Mouse (Mus musculus): Measurements from ENCODE around the gene Polr2h.

Gene Polr2h

DNA sequence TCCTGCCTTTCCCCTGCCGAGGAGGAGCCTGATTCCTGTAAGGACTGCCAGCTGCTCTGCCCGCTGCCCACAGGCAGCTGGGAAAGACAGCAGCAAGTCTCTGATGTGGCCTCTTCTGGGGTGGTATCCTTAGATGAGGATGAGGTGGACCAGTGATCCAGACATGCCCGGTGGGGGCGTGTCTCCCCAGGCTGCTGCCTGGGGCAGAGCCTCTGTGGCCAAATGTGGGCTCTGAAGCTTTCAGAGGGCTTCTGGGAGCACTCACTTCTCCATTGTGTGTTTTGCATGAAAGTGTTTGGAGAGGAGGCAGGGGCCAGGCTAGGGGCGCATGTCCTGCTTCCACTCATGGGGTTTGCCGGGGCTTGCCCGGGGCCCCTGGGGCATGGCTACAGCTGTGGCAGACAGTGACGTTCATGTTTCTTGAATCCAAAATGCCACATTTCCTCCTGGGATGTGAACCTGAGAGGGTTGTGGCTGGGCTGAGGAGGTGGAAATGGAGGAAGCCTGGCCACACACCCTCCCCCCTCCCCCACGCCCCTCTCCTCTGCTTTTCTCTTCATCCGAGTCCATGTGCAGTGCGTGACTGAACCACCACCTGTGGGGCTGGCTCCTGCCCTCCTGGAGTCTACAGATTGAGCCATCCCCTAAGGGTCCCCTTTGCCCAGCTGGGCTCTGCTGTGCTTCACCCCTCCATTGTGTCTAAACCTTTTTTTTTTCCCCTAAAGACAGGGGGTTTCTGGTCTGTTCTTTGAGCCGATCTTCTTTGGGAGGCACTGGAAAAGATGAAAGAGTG lies 15.5 kb upstream of the Polr2h start:
- no peak for DNase-seq (ENCODE audit: low read depth in 2 of 2, low spot score in 2 of 2)

DNA sequence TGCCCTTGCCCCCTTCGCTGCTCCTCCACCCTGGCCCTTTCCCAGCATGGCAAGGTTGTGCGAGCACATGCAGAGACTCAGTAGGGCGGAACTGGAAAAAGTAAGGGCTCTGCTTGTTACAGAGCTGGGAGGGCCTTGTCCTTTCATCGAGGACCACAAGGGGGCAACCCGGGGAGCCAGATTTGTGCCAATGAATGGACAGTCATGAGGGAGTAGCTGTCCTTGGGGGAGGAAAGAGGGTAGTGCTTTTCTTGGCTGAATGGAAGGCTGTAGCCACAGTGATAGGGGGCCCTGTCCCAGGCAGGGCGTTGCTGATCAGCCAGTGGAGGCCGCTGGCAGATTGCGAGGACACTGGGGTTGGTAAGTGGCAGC lies 15.0 kb upstream of the Polr2h start:
- DNase-seq (ENCODE audit: low read depth in 2 of 2, low spot score in 2 of 2): no peak

DNA sequence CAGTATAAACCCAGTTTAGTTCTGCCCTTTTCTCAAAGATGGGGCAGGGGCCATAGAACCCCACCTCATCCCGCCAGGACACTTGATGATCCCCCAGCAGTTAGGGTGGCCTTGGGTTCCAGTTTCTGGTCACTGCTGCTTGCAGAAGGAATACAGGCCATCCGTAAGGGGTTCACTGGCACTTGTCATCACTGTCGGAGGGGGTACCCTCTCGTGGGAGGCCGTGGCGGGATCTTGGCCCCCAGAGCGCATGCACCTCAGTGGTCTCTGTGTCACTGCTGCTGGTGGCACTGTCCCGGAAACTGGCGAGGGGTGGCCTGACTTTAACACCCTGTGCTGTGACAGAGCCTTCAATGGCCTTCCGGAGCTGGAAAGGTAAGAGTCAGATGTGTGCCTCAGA lies 14.4 kb upstream of the Polr2h start:
- DNase-seq (ENCODE audit: low read depth in 2 of 2, low spot score in 2 of 2): no peak

DNA sequence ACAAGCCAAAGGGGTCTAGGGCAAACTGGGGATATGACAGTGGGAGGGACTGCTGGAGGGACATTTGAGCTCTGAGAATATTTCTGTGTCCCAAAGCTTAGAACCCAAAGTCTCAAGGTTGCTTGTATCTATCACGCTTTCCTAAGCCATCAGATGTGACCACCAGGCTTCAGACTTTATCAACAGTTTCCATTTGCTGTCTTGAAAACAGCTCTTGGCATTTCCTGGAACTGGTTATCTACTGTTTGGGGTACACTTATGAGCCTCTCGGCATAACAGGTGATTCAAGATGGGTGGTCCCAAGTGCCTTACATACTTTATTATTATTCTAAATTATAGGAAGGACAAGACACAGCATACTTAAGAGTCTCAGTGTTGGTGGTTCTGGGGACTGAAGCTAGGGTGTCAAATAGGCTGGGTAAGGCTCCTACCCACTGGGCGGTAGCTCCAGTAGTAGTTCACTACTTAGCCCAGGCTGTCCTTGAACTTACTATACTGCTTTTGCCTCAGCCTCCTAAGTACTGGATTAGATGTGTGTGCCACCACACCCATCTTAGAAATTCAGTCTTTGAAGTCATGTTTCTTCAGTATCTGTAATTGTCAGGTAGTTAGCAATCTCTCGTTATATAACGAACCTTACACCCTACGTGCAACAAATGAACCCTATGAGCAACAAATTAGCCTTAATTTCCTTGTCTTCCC lies 13.6 kb upstream of the Polr2h start:
- no peak for DNase-seq (ENCODE audit: low read depth in 2 of 2, low spot score in 2 of 2)

DNA sequence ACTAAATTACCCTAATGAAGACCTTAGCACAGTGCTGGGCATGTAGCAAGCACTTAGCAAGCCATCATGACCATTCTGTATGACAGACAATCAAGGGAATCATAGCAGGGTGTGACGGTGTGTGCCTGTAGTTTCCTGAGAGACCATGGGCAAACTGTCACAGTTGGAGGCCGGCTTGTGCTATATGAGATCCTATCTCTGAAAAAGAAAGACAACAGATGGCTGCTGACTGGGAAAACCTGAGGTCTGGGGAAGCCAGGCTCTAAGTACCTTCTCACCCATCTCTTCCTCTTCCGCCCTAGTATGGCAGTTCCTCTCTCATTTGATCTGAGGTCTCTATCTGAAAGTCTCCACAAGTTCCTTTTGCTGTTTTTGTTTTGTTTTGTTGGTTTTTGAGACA lies 11.7 kb upstream of the Polr2h start:
- no peak for DNase-seq (ENCODE audit: low read depth in 2 of 2, low spot score in 2 of 2)

DNA sequence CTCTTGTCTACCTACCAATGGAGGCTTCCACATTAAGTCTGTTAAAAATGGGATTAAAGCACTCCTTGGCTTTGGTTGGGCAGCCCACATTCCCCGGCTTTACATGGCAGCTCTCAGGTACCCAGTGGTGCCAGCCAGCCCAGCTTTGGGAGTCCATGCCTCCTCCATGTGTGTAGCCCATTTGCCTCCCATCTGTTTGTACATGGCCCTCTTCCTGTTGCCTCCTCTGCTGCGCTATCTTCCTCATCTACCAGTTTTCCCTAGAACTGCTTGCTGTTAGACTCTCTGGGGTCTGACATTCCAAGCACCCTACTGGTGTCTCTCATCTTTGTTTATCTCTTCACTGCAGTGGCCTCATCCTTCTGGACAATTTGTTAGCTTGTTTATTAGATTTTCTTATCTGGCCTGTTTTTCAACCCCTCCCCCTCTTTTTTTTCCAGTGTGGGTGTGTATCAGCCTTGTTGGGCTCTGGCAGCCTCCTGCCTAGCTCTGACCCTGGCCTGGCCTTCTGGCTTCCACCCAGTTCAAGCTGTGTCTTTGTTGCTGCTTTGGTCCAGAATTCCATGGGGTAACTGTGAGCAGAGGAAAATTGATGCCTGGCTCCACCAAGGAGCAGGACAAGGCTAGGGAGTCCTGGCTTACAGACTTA lies 10.9 kb upstream of the Polr2h start:
- DNase-seq (ENCODE audit: low read depth in 2 of 2, low spot score in 2 of 2): no peak

DNA sequence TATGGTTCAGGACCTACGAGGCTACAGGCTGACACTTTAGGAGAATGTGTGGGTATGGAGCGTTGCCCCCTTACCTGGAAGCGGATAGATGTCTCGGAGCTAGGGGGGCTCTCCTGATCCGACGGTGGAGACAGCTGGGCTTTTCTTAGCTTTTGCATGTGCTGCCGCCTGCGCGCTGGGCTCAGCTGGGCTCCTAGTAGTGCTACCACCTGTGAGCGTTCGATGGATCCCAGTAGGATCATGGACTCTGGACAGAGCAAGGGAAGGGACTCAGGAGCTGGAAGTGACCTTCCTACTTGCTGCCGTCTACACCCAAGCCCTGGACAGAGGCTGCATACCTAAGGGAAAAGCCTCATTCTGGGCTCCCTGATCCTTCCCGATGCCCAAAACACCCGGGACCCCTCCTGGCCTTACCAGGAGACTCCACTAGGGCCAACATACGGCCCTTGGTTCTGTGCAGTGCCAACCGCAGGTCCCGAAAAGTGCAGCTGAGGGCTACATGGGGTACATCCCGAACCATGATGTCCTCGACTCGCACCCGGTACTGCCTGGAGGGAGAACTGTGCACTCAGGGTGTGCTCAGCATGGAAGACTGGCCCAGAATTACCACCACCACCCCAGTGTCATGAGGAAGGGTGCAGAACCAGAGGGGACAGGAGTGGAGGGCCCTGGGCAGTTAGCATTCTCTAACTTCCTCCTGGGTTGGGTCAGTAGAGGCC lies 9.1 kb upstream of the Polr2h start:
- DNase-seq (ENCODE audit: low read depth in 2 of 2, low spot score in 2 of 2): no peak

DNA sequence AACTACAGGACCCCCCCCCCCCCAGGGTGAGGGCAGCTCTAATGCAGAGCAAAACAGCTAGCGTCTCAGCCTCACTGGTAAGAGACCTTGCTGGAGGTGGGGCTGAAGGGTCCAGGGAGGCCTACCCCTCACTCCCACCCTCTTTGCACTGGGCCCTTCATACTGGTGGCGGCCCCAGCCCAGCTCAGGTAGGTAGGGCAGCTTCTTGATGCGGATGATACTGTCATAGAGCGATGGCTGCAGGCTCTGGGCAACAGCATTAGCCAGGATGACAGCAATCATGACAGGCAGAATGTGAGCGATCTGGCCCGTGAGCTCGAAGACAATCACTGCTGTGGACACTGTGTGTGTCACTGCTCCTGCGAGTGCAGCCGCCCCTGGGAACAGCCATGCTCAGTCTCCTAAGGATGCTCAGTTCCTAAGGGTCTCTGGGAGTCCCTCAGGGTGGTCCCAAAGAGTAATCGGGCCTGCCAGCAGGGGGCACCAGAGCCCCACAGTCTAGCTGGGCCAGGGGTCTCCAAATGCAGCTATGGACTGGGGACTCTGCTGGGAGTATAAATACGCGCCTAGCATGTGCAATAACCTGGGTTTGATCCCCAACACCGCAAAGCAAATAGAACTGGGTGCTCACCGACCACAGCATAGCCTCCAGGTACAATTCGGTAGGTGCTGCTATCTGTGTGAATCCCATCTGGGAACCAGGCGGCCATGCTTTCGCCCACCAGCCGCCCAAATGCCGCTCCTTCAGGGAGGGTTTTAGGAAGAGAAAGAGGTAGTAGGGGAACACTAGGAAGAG lies 8.3 kb upstream of the Polr2h start:
- DNase-seq (ENCODE audit: low read depth in 2 of 2, low spot score in 2 of 2): peak in 1 of 2 experiments; percentile 47

DNA sequence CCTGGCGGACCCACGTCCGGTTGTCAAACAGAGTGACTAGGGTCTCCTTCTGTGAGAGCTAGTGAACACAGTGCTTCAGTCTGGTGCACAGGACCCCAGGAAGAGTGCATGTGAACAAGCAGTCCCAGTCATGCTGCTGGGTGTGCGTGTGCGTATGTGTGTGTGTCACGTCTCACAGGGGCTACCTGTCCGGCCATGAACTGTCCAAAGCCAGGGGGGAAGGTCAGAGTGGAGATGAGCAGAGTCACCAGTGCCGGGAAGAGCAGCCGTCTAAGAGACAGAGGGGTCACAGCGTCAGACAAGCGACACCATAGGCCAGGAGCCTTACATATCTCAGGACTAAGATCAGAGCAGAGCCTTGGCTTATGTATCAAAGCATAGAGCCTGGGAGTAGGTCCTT lies 7.1 kb upstream of the Polr2h start:
- no peak for DNase-seq (ENCODE audit: low read depth in 2 of 2, low spot score in 2 of 2)

DNA sequence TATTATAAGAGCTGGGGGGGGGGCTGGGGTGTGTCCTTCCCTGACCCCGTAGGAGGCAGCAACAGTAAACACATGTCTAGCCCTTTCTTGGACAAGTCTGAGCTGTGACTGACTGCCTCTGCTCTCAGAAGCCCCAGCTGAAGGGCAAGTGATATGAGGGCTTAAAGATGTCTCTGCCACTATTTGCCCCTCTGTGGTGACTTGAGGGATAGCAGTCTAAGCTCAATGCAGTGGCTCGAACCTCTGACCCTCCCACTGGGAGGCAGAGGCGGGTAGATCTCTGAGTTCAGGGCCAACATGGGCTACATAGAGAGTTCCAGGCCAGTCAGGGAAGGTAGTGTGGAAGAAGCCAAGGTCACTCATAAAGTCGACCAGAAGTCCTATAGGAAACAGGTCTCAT lies 6.7 kb upstream of the Polr2h start:
- no peak for DNase-seq (ENCODE audit: low read depth in 2 of 2, low spot score in 2 of 2)

DNA sequence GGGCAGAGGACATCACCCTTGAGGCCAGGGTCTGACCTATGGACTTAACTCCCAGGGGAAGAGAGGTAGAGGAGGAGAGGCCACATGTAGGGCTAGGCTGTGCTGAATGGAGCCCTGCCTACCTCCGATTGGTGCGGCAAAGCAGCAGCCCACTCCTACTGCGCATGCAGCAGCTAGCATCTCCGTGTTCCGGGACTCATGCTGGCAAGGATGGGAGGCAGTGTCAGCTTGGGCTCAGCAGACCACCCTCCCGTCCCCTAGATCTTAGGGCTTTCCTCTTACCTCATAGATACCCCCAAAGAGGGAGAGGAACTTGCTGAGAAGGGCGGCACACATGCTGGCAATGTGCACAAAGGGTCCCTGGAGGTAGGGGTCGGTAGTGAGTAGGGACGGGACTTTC lies 5.3 kb upstream of the Polr2h start:
- DNase-seq (ENCODE audit: low read depth in 2 of 2, low spot score in 2 of 2): no peak

DNA sequence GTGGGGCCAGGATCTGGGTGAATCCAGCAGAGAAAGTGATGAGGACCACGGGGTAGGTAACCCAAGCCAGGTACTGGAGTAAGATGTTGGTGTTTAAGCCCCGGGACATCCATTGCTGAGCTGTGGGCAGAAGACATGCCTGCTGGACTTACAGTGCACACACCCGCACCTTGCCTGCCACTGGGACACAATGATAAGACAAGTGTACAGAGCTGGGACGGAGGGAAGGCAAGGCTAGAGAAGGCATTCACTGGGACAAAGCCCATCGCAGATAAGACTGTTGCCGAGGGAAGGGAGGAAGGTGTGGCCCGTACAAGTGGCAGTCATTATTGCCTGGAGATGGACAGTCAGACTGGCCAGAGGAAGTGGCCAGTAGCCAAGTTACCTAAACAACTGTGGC lies 4.6 kb upstream of the Polr2h start:
- DNase-seq (ENCODE audit: low read depth in 2 of 2, low spot score in 2 of 2): no peak

DNA sequence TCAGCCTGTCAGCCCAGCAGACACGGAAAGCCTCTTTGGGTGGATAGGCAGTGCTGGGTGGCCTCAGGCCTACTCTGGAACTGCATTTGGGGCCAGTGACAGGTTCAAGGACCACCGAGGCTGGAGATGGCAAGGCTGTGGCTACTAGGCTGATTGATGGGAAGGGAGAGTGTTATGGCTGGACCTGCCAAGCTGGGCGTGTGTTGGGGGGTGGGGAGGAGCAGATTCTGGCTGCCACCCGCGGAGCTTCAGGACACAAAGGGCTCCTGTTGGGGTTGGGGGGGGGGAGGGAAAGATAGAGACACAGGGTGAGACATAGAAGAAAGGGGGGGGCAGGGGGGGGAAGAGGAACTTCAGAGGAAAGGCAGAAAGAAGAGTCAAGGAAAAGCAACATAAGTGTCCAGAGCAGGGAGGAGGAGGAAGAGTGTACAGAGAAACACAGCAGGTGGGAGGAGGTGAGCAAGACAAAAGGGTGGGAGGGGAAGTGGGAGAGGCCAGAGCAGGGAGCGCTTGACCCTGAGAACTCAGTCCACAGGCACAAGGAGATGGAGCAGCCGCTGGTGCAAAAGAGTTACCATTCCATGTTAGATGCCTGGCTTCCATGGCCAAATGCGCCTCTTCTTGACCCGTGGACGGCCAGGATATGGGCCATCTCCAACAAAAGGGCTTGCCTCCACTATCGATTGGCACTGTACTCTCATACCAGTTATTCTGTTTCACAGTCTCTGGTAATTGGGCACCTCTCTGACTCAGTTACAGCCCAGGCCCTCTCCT lies 3.0 kb upstream of the Polr2h start:
- DNase-seq (ENCODE audit: low read depth in 2 of 2, low spot score in 2 of 2): no peak

DNA sequence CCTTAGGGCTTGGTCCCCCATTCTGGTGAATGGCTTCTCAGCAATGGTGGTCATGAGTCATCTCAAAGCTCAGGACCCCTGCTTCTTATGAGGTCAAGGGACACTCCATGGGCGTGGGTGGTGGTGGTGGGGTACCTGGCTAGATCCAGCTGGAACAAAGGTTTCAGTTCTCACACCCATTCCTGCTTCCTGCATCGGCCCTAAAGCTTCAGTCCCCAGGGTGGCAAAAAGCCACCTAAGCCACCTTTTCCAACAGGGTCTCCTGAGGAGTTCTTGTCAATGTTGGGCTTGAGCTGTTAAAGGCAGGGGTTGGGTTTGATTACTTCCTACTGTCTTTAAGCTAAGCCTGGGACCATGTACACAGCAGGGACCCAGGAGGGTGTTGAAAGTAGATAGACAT lies 2.3 kb upstream of the Polr2h start:
- DNase-seq (ENCODE audit: low read depth in 2 of 2, low spot score in 2 of 2): no peak

DNA sequence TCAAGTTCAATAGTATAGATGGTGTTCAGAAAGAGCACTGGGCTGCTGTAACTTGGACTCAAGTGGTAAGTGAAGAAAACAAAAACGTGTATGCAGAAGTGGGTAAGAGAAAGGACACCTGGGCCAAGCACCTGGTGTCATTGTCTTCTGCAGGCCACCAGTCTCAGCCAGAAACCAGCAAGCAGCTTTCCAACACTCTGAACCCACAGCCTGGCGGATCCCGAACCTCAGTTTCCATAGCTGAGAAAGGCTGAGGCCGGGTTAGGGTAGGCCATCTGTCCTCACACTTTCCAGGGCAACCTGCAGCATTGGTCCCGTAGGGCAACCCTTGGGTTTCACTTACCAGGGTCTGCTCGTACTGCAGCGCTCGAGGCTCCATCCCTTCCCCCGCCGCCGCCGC lies 1.9 kb upstream of the Polr2h start:
- DNase-seq (ENCODE audit: low read depth in 2 of 2, low spot score in 2 of 2): no peak

DNA sequence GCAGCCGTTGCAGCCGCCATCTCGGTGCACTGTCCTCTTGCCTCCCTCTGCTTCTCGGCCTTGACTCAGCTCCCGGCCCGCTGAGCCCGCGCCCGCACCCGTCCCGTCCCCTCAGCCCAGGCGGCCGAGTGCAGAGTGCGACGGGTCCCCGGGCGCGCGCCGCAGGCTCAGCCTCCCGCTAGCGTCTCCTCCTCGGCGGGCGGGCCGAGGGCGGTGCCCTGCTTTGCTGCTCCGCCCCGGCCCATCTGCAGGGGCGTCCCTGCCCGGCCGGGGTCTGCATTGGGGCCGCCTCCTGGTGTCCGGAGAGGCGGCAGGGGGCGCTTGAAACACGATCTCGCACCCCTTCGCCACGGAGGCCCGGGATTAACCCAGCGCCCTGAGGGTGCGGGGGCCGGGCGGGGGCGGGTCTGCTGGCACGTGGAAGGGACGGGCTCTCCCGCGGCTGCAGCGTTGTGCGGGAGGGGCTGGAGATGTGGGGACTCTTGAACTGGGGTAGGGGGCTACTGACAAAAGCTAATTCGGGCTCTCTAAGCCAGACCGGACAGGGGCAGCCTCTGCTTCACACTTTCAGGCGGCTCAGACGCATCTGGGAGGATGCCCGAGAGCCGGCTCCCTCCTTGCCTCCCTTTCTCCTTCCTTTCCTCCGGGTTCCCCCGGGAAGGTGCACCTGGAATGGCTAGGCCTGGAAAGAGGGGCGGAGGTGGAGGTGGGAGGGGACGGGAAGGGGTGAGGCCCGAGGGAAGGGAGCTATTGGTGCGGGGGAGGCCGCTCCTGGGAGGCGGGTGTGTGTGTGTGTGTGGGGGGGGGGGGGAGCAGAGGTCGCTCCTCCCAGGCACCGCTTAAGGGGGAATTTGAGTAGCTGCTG lies 1.3 kb upstream of the Polr2h start:
- DNase-seq (ENCODE audit: low read depth in 2 of 2, low spot score in 2 of 2): peak; percentile 28 to 47

DNA sequence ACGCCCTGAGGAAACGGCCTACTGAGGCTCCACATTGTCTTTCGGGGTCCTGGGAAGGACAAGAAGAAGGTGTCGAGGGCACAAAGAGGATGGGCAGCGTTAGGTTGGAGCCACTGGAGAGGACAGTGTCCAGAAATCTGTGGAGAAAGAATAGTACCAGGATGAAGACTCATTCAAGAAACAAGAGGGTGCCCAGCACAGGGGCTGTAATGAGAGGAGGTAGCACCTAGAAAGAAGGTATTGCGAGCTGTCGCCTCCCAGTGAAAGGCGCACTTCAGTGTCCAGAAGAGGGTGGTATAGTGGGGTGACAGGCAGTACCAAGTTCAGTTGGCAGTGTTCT lies 654 bp upstream of the Polr2h start:
- no peak for DNase-seq (ENCODE audit: low read depth in 2 of 2, low spot score in 2 of 2)

DNA sequence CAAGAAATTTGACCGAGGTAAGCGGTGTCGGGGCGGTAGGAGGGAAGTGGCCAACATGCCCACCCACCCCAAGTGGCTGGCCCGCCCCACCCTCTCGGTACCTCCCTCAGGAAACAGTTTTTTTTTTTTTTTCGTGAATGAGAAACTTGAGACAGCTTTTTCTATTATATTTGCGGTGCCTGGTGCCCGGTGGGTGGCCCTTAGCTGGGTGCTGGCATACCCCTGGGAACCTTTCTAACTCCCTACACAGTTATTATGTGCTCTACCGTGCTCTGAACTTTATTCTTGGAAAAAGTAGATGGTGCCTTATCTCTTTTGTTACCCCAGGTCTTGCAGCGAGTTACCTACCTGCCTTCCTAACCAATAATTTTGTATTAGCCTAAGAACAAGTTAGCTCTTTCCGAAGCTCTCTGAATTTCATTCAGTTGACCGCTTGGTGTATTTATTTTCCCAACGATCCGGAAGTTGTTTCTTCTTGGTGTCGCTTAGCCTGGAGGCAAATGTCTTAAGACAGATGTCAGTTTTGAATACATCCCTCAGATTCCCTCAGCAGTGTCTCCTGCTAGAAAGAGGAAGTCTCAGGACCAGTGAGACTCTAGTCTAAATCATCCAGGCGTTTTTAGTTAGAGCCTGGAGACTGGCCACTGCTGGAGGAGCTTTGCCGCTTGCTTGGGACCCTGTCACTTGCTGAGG lies 659 bp downstream of the Polr2h start:
- DNase-seq (ENCODE audit: low read depth in 2 of 2, low spot score in 2 of 2): no peak

DNA sequence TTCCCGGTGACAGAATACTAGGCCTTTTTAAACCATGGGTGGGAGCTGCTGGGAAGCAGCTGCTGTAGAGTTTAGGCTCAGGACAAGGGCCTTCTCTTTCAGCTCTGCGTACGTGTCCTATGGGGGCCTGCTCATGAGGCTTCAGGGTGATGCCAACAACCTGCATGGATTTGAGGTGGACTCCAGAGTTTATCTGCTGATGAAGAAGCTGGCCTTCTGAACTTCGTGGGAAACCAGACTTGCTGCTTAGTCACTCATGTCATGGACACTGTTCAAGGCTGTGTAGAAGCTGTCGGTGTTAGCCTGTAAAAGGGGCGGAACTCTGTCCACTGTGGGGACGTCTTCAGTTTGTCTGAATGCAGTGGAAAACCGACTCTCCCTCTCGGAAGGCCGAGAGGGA lies 4.3 kb downstream of the Polr2h start:
- DNase-seq (ENCODE audit: low read depth in 2 of 2, low spot score in 2 of 2): no peak
